Mouse (Mus musculus) stomach, postnatal 0 days (tissue): Measurements from ENCODE around the gene Wdr11.

Experiments used
- CTCF ChIP-seq: IDR thresholded peaks from 2 replicates; pipeline ENCODE4 v1.5.1; 2016; ENCODE audit warnings: antibody characterized with exemption, low read depth, mild to moderate bottlenecking, moderate library complexity
- EP300 ChIP-seq: optimal IDR thresholded peaks from 2 replicates; pipeline ENCODE3; 2016; ENCODE audit warnings: antibody characterized with exemption

- no peak for TF ChIP-seq CTCF
- TF ChIP-seq EP300 = no peak
Measured at GRCm38 (mm10) chr7:129670280-129670679, 78.6 kb downstream of the Wdr11 start.
